Mouse (Mus musculus): Measurements from ENCODE around the gene Cux2. TPM values are rescaled to one million over a fixed set of nuclear protein-coding genes. Genes with fewer than 3 reads are reported as not detected.

Cux2 gene
- polyA plus RNA-seq, 1 experiment from 2014 or later, result 11.3 TPM

DNA sequence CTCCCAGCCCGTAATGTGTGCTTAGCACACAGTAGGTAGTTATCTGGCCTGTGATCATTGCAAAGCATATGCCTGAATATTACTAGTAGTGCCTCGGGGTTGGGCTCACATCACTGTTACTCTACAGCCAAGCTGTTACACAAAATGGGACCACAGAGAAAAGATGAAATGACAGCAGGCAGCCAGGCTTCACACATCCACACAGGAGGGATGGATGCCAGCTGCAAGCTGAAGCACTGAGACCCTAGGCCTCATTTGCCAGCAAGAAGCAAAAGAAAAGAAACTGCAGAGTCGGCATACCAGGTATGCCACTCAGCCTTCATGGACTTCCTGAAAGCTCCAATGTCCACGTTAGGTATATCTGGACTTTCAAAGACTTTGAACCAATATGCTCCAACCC, 222.0 kb downstream of the Cux2 start:
- peaks cover 20% of the 10 kb centered on the region for H3K27me3 ChIP-seq (ENCODE audit: control insufficient read depth, insufficient read depth, low read length)
- H3K4me1 ChIP-seq (replicated peaks; ENCODE audit: control insufficient read depth, insufficient read depth, low read length), result peaks cover 11% of the 10 kb centered on the region; the same call in 1 of the 2 replicates
- DNase-seq (ENCODE audit: low spot score), result no peak
- no peak overlapping the region for H3K9ac ChIP-seq (ENCODE audit: low read length)
- no peak overlapping the region for H3K27ac ChIP-seq (ENCODE audit: low read depth, low read length)
- no peak overlapping the region; the same call in 1 of the 2 replicates for H3K4me2 ChIP-seq (ENCODE audit: low read depth, low read length, severe bottlenecking)
- WGBS, result 80% methylated on average over 4 of the region's 4 CpGs
- no peaks in the 10 kb centered on the region for H3K9me3 ChIP-seq (ENCODE audit: control insufficient read depth, low read length)
- no peak for ATAC-seq (replicated peaks; ENCODE audit: low FRiP score)
- H3K4me3 ChIP-seq (ENCODE audit: low read depth, low read length), result no peak overlapping the region; the same call in 1 of the 2 replicates
- H3K36me3 ChIP-seq (ENCODE audit: control insufficient read depth, insufficient read depth, low read length), result no peaks in the 10 kb centered on the region; the same call in 1 of the 2 replicates

DNA sequence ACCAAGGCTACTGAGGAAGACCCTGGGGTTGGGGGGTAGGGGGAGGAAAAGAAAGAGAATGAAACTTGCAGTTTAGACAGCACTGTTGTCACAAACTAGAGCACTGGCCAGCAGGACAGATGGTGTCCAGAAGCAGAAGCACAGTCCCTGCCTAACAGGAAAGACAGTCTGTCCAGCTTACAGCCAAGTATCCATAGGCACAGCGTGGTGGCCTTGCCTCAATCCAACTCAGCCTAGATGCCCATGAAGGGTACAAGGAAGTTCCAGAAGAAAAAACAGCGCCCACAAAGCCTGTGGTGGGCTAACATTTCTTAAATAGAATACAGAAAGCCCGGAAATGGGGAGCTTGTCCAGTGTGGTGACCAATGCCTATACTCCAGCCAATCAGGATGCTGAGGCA, 224.3 kb downstream of the Cux2 start:
- Histone ChIP-seq H3K4me3 (ENCODE audit: low read depth, low read length) (no peak overlapping the region), H3K9ac (ENCODE audit: low read length) (no peak overlapping the region), H3K4me1 (replicated peaks; ENCODE audit: control insufficient read depth, insufficient read depth, low read length) (peaks cover 11% of the 10 kb centered on the region; the same call in 1 of the 2 replicates), H3K27me3 (ENCODE audit: control insufficient read depth, insufficient read depth, low read length) (peaks cover 20% of the 10 kb centered on the region), H3K36me3 (ENCODE audit: control insufficient read depth, insufficient read depth, low read length) (no peaks in the 10 kb centered on the region; the same call in 1 of the 2 replicates), H3K4me2 (ENCODE audit: low read depth, low read length, severe bottlenecking) (no peak overlapping the region), H3K27ac (ENCODE audit: low read depth, low read length) (no peak overlapping the region), H3K9me3 (ENCODE audit: control insufficient read depth, low read length) (no peaks in the 10 kb centered on the region)
- WGBS, result 92% methylated on average over 3 of the region's 3 CpGs
- ATAC-seq (replicated peaks; ENCODE audit: low FRiP score), result no peak
- no peak for DNase-seq (ENCODE audit: low spot score)

DNA sequence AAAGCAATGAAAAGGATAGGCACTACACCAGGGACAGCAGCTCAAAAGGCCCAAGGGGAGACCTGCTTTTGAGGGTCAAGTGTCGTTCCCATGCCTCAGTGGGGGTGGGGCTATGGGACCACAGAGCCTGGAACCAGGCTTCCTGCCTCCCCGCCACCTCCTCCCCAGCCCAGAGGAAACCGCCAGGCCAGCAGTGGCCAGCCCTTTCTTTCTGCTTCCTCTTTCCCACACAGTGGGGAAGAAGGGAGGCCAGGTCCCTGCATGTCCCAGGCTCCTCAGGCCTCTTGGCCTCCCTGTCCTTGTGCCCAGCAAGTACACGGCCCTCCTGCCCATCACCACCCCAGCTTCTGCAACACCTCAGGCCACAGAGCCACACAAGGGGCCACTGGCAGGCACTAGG, 225.8 kb downstream of the Cux2 start:
- H3K4me2 ChIP-seq (ENCODE audit: low read depth, low read length, severe bottlenecking), result no peak overlapping the region
- H3K36me3 ChIP-seq (ENCODE audit: control insufficient read depth, insufficient read depth, low read length), result no peaks in the 10 kb centered on the region; the same call in 1 of the 2 replicates
- H3K9me3 ChIP-seq (ENCODE audit: control insufficient read depth, low read length), result no peaks in the 10 kb centered on the region
- ATAC-seq (replicated peaks; ENCODE audit: low FRiP score), result no peak
- peaks cover 10% of the 10 kb centered on the region; the same call in 1 of the 2 replicates for H3K4me1 ChIP-seq (replicated peaks; ENCODE audit: control insufficient read depth, insufficient read depth, low read length)
- no peak overlapping the region for H3K9ac ChIP-seq (ENCODE audit: low read length)
- peaks cover 14% of the 10 kb centered on the region for H3K27me3 ChIP-seq (ENCODE audit: control insufficient read depth, insufficient read depth, low read length)
- DNase-seq (ENCODE audit: low spot score), result no peak
- 68% methylated on average over 4 of the region's 4 CpGs for WGBS
- no peak overlapping the region for H3K4me3 ChIP-seq (ENCODE audit: low read depth, low read length)
- H3K27ac ChIP-seq (ENCODE audit: low read depth, low read length), result no peak overlapping the region

DNA sequence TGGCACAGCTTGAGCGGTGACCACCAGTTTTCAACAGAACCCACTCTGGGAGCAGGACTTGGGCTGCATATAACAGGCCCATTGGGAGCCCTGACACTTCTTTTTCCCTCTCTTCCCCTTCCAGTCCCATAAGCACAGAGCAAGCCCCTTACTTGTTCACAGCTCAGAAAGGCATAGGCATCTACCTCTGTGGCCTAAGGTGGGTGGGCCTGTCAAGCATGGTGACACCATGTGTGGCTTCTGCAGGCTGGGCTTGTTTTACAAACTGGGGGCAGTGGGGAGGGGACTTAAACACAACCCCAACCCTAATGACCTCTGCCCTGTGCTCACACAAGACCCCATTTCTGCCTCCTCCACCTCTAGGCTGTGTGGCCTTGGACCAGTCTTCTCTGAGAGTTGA, 226.2 kb downstream of the Cux2 start:
- no peak overlapping the region for H3K4me3 ChIP-seq (ENCODE audit: low read depth, low read length)
- no peaks in the 10 kb centered on the region for H3K9me3 ChIP-seq (ENCODE audit: control insufficient read depth, low read length)
- ATAC-seq (replicated peaks; ENCODE audit: low FRiP score) (no peak), DNase-seq (ENCODE audit: low spot score) (no peak)
- no peak overlapping the region for H3K27ac ChIP-seq (ENCODE audit: low read depth, low read length)
- H3K9ac ChIP-seq (ENCODE audit: low read length), result no peak overlapping the region
- WGBS, result 86% methylated on average over 1 of the region's 1 CpGs
- peaks cover 6% of the 10 kb centered on the region; the same call in 1 of the 2 replicates for H3K4me1 ChIP-seq (replicated peaks; ENCODE audit: control insufficient read depth, insufficient read depth, low read length)
- peaks cover 12% of the 10 kb centered on the region for H3K27me3 ChIP-seq (ENCODE audit: control insufficient read depth, insufficient read depth, low read length)
- H3K4me2 ChIP-seq (ENCODE audit: low read depth, low read length, severe bottlenecking), result no peak overlapping the region
- no peaks in the 10 kb centered on the region; the same call in 1 of the 2 replicates for H3K36me3 ChIP-seq (ENCODE audit: control insufficient read depth, insufficient read depth, low read length)

DNA sequence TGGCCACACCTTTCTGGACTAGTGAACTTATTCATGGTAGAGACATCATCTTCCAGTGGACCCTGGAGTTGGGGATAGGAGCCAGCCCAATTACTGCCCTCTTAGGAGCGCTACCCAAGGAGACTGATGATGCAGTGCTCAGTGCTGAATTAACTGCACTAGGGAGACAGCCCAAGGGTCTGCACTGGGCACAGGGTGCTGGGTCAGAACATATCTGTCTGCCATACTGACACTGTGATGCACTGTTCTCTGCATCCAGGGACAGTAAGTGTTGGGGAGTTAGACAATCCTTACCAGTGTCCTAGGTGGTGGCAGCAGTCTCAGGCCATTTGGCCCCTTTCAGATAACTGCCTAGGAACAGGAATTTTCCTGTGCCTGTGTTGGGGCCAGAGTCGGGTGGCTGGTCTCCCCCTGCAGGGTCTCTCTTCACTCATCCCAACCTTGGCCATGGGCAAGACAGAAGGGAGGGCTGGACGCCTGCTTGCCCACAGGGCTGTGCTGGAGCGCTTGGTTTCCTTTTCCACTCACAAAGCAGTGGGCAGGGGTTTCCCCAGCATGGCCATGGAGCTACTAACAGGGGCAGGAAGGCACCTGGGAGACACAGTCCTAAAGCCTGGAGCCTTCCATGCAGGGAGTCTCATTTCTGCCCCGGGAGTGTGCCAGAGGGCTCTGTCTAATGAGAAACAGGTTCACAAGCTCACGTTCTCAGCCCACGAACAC, 227.0 kb downstream of the Cux2 start:
- H3K4me2 ChIP-seq (ENCODE audit: low read depth, low read length, severe bottlenecking), result no peak overlapping the region
- peaks cover 7% of the 10 kb centered on the region; the same call in 1 of the 2 replicates for H3K36me3 ChIP-seq (ENCODE audit: control insufficient read depth, insufficient read depth, low read length)
- H3K4me1 ChIP-seq (replicated peaks; ENCODE audit: control insufficient read depth, insufficient read depth, low read length), result no peaks in the 10 kb centered on the region; the same call in 1 of the 2 replicates
- no peak overlapping the region for H3K9ac ChIP-seq (ENCODE audit: low read length)
- no peak overlapping the region for H3K27ac ChIP-seq (ENCODE audit: low read depth, low read length)
- no peak overlapping the region for H3K4me3 ChIP-seq (ENCODE audit: low read depth, low read length)
- DNase-seq (ENCODE audit: low spot score), result no peak
- H3K27me3 ChIP-seq (ENCODE audit: control insufficient read depth, insufficient read depth, low read length), result peaks cover 4% of the 10 kb centered on the region
- no peaks in the 10 kb centered on the region for H3K9me3 ChIP-seq (ENCODE audit: control insufficient read depth, low read length)
- no peak for ATAC-seq (replicated peaks; ENCODE audit: low FRiP score)
- 76% methylated on average over 7 of the region's 7 CpGs for WGBS

DNA sequence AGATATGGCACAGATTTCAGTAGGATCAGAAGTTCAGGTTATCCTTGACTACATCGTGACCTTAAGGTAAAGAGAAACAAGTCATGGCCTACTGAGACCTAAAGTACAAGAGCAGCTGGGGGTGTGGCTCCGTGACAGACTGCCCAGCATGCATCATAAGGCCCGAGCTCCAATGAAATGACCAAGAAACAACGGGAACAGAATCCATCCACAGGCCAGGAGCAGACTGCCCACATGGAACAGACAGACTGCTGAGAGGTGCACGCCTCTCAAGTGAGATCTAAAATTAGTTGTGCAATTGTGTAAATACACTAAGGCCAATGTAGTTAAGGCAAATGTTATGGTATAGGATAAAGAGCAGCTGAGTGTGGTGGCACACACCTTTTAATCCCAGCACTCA, 228.3 kb downstream of the Cux2 start:
- H3K36me3 ChIP-seq (ENCODE audit: control insufficient read depth, insufficient read depth, low read length), result peaks cover 10% of the 10 kb centered on the region; the same call in 1 of the 2 replicates

DNA sequence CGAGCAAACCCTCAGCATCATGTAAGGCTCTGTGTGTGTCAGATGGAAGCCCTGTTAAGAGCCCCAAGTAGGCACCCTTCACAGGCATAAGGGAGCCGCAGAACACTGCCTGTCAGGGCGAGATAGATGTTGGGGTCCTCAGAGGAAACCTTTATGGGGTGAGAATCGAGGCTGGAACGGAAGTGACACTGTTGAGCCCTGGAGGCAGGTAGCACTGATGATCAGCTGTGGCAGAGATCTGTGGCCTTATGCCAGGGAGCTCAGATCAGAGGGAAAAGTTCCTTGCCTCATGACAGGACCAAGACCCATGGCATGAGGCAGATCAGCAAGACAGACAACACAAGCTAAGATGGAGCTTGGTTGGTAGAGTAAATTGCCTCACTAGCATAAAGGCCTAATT, 228.8 kb downstream of the Cux2 start:
- H3K27ac ChIP-seq (ENCODE audit: low read depth, low read length), result no peak overlapping the region
- no peaks in the 10 kb centered on the region for H3K27me3 ChIP-seq (ENCODE audit: control insufficient read depth, insufficient read depth, low read length)
- H3K4me1 ChIP-seq (replicated peaks; ENCODE audit: control insufficient read depth, insufficient read depth, low read length), result no peaks in the 10 kb centered on the region
- no peak overlapping the region for H3K4me3 ChIP-seq (ENCODE audit: low read depth, low read length)
- WGBS, result 91% methylated on average over 5 of the region's 5 CpGs
- no peak overlapping the region for H3K4me2 ChIP-seq (ENCODE audit: low read depth, low read length, severe bottlenecking)
- no peak for DNase-seq (ENCODE audit: low spot score)
- no peak overlapping the region for H3K9ac ChIP-seq (ENCODE audit: low read length)
- peaks cover 10% of the 10 kb centered on the region; the same call in 1 of the 2 replicates for H3K36me3 ChIP-seq (ENCODE audit: control insufficient read depth, insufficient read depth, low read length)
- no peak for ATAC-seq (replicated peaks; ENCODE audit: low FRiP score)
- H3K9me3 ChIP-seq (ENCODE audit: control insufficient read depth, low read length), result no peaks in the 10 kb centered on the region

More for the DNA sequence above, 228.3 kb downstream of the Cux2 start:
- no peaks in the 10 kb centered on the region for H3K4me1 ChIP-seq (replicated peaks; ENCODE audit: control insufficient read depth, insufficient read depth, low read length)
- no peak overlapping the region for H3K4me3 ChIP-seq (ENCODE audit: low read depth, low read length)
- ATAC-seq (replicated peaks; ENCODE audit: low FRiP score) (no peak), DNase-seq (ENCODE audit: low spot score) (no peak)
- no peak overlapping the region for H3K27ac ChIP-seq (ENCODE audit: low read depth, low read length)
- H3K4me2 ChIP-seq (ENCODE audit: low read depth, low read length, severe bottlenecking), result no peak overlapping the region
- 76% methylated on average over 5 of the region's 5 CpGs for WGBS
- H3K9me3 ChIP-seq (ENCODE audit: control insufficient read depth, low read length), result no peaks in the 10 kb centered on the region
- H3K9ac ChIP-seq (ENCODE audit: low read length), result no peak overlapping the region
- H3K27me3 ChIP-seq (ENCODE audit: control insufficient read depth, insufficient read depth, low read length), result no peaks in the 10 kb centered on the region

DNA sequence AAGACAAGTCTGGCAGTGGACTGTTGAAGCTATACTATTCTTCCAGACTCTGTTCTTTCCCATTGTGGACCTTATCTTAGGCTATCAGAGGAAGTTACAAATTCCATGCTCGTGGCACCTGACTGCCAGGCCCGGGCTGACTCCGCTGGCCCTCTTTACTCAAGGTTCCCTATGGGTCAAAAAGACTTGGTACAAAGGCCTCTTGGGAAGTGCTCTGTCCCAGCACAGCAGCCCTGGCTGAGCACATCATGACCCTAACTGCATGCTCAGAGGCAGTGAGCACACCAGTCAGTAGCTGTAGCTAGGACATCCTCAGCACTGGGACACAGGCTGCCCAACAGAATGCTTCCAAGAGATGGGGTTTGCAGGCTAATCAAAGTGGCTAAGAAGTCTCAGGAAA, 229.2 kb downstream of the Cux2 start:
- H3K27me3 ChIP-seq (ENCODE audit: control insufficient read depth, insufficient read depth, low read length), result no peaks in the 10 kb centered on the region
- DNase-seq (ENCODE audit: low spot score) (no peak), ATAC-seq (replicated peaks; ENCODE audit: low FRiP score) (no peak)
- no peak overlapping the region for H3K27ac ChIP-seq (ENCODE audit: low read depth, low read length)
- WGBS, result 91% methylated on average over 3 of the region's 3 CpGs
- H3K36me3 ChIP-seq (ENCODE audit: control insufficient read depth, insufficient read depth, low read length), result peaks cover 10% of the 10 kb centered on the region; the same call in 1 of the 2 replicates
- H3K4me2 ChIP-seq (ENCODE audit: low read depth, low read length, severe bottlenecking), result no peak overlapping the region
- no peaks in the 10 kb centered on the region for H3K4me1 ChIP-seq (replicated peaks; ENCODE audit: control insufficient read depth, insufficient read depth, low read length)
- H3K4me3 ChIP-seq (ENCODE audit: low read depth, low read length), result no peak overlapping the region
- no peaks in the 10 kb centered on the region for H3K9me3 ChIP-seq (ENCODE audit: control insufficient read depth, low read length)
- no peak overlapping the region for H3K9ac ChIP-seq (ENCODE audit: low read length)

DNA sequence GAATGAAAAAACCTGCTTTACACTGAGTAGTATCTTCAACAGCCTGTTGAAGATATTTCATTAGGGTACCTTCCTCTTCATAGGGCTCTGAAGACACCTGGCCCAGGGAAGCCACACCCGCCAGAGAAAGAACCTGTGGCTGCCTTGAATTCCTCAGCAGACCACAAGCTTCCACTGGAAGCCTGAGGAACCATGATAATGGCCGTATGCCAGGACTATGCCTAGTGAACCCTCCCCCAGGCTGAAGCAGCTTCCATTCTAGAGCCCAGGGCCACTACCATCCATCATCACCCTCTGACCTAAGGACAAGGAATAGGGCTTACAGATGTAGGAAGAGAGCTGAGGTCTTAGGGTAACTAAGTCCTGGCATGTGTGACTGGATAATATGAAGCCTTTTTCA, 229.7 kb downstream of the Cux2 start:
- no peaks in the 10 kb centered on the region for H3K27me3 ChIP-seq (ENCODE audit: control insufficient read depth, insufficient read depth, low read length)
- no peak overlapping the region for H3K27ac ChIP-seq (ENCODE audit: low read depth, low read length)
- no peak overlapping the region for H3K4me2 ChIP-seq (ENCODE audit: low read depth, low read length, severe bottlenecking)
- peaks cover 10% of the 10 kb centered on the region; the same call in 1 of the 2 replicates for H3K36me3 ChIP-seq (ENCODE audit: control insufficient read depth, insufficient read depth, low read length)
- H3K9me3 ChIP-seq (ENCODE audit: control insufficient read depth, low read length), result no peaks in the 10 kb centered on the region
- no peaks in the 10 kb centered on the region for H3K4me1 ChIP-seq (replicated peaks; ENCODE audit: control insufficient read depth, insufficient read depth, low read length)
- no peak overlapping the region for H3K9ac ChIP-seq (ENCODE audit: low read length)
- ATAC-seq (replicated peaks; ENCODE audit: low FRiP score) (no peak), DNase-seq (ENCODE audit: low spot score) (no peak)
- WGBS, result 90% methylated on average over 2 of the region's 2 CpGs
- no peak overlapping the region for H3K4me3 ChIP-seq (ENCODE audit: low read depth, low read length)
